Mouse (Mus musculus) lung, embryonic 14.5 days (tissue): ENCODE results near the gene Slc35d2. TPM values are rescaled to one million over a fixed set of nuclear protein-coding genes. Genes with fewer than 3 reads are reported as not detected.

Experiments used
- ATAC-seq: fragments of 200-750 bp; cut with Nextera tagmentation; 2 replicates; pipeline ENCODE4 v1.8.0; 2017; ENCODE audit warnings: mild to moderate bottlenecking, moderate TSS enrichment, moderate library complexity; ENCODE audit not compliant: insufficient read depth
- DNase-seq: peaks from one replicate; pipeline ENCODE4 v3.0.0-alpha.2; 2015
- H3K27ac ChIP-seq: fragments of 300-500 bp; sonication (generic); 2 replicates; pipeline ENCODE4 v1.5.1; 2014; ENCODE audit warnings: low read depth, mild to moderate bottlenecking, moderate library complexity
- H3K27me3 ChIP-seq: fragments of 300-500 bp; sonication (generic); 2 replicates; pipeline ENCODE4 v1.6.1; 2014; ENCODE audit warnings: low read length, control low read depth; ENCODE audit not compliant: insufficient read depth
- H3K36me3 ChIP-seq: fragments of 300-500 bp; sonication (generic); 2 replicates; pipeline ENCODE4 v1.6.1; 2014; ENCODE audit warnings: control low read depth; ENCODE audit not compliant: insufficient read depth
- H3K4me1 ChIP-seq: fragments of 300-500 bp; sonication (generic); 2 replicates; pipeline ENCODE4 v1.6.1; 2014; ENCODE audit warnings: antibody characterized with exemption, control low read depth; ENCODE audit not compliant: insufficient read depth
- H3K4me2 ChIP-seq: fragments of 300-500 bp; sonication (generic); 2 replicates; pipeline ENCODE4 v1.6.1; 2014; ENCODE audit warnings: mild to moderate bottlenecking
- H3K4me3 ChIP-seq: fragments of 300-500 bp; sonication (generic); 2 replicates; pipeline ENCODE4 v1.5.1; 2014; ENCODE audit warnings: low read depth, low read length
- H3K9ac ChIP-seq: fragments of 300-500 bp; sonication (generic); 2 replicates; pipeline ENCODE4 v1.6.1; 2014
- H3K9me3 ChIP-seq: fragments of 300-500 bp; sonication (generic); 2 replicates; pipeline ENCODE4 v1.6.1; 2016; ENCODE audit warnings: low read depth, low read length, control low read depth
- CTCF ChIP-seq: IDR thresholded peaks from 2 replicates; pipeline ENCODE4 v1.5.1; 2016; ENCODE audit warnings: antibody characterized with exemption, low read depth
- WGBS: fragments of 180-500 bp; shearing (Covaris S2); extraction: QIAGEN DNeasy Blood & Tissue Kit; methylation state at CpG from one replicate; pipeline ENCODE4 v1.1.7; 2014; 5-methylcytosine and 5-hydroxymethylcytosine counted together
- polyA plus RNA-seq: library from polyadenylated mRNA; unstranded; fragments of >200 nt; fragmentation: Nextera tagmentation; extraction: Ambion mirVana; gene quantifications from 2 replicates; pipeline ENCODE4 v1.2.1, GENCODE M21; 2014

Slc35d2 gene
- polyA plus RNA-seq, 1 experiment from 2014 or later, result 4.4 TPM

DNA sequence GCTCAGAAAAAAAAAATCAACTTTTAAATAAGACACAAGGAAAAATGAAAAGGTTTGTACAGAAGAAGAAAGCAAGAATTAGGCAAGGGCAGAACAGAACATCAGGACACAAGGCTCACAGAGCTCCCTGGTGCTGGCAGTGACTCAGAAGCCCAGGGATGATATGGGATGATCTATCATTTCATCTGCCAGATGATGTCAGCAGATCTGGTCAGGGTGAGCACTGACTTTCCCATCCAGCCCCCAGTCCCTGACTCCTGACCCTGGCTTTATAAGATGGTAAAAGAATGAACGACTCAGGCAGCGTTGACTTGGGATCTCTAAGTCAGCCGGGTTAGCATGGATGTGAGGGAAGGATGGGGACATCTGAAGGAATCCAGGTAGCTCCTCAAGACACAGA is 45.8 kb downstream of the Slc35d2 start:
- H3K27ac ChIP-seq, result 0 out of 2 replicates have a peak overlapping the region, but pooled peaks have one; percentile 95
- WGBS, result 78% methylated on average over 3 of the region's 3 CpGs
- TF ChIP-seq CTCF, result no peak

DNA sequence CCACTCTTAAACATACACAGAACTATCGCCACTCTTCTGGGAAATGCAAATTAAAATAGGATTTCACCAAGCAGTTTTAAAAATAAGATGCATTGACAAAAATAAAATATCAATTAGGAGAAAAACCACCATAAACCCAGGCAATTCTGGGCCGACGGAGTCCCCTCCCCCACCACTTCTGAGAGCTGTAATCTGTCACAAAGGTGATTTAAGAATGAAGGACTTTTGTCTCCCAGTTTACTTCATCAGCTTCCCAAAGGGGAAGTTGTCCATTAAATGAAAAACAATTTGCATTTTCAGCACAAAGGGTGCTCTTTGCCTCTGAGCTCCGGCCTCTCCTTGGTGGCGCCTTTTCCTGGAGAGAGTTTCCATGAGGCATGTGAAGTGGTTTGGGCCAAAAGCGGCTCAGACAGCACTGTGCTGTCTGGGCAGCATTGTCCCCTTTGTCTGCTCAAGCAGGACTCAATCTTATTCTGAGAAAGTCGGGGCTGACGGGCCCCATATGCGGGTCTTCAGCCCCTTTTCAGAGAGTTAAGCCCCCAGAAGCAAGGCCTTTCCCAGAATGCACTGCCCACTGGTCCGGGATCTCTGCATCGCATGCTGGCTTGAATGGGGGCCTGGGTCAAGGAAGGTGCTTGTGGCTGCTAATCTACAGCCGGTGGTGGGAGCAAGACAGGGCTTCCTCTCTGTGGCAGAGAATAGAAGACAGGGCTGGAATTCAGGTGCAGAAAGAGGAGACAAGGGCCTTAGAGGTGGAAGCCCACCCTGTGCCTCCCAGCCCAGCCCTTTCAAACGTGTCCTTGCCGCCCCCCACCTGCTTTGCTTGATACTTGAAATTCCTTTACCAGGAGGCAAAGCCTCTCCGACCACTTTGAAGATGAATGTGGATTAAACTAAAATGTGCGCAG is 47.9 kb downstream of the Slc35d2 start:
- no peaks in the 10 kb centered on the region for H3K9me3 ChIP-seq
- TF ChIP-seq CTCF, result no peak
- peak; percentile 61; the same call in 1 of the 2 replicates for ATAC-seq
- H3K27ac ChIP-seq, result peak overlapping the region; percentile 95
- DNase-seq, result peak; percentile 40
- no peak overlapping the region for H3K4me3 ChIP-seq
- no peaks in the 10 kb centered on the region for H3K36me3 ChIP-seq
- peak overlapping the region; percentile 32; the same call in 1 of the 2 replicates for H3K4me2 ChIP-seq
- H3K27me3 ChIP-seq, result no peaks in the 10 kb centered on the region
- peaks cover 6% of the 10 kb centered on the region; the same call in 1 of the 2 replicates for H3K4me1 ChIP-seq
- no peak overlapping the region for H3K9ac ChIP-seq
- WGBS, result 34% methylated on average over 16 of the region's 16 CpGs

More for the DNA sequence above, 45.8 kb downstream of the Slc35d2 start:
- Histone ChIP-seq H3K4me1 (peaks cover 6% of the 10 kb centered on the region; the same call in 1 of the 2 replicates), H3K4me3 (no peak overlapping the region), H3K9ac (no peak overlapping the region), H3K36me3 (no peaks in the 10 kb centered on the region), H3K27me3 (no peaks in the 10 kb centered on the region), H3K4me2 (no peak overlapping the region), H3K9me3 (no peaks in the 10 kb centered on the region)
- no peak for ATAC-seq
- no peak for DNase-seq

DNA sequence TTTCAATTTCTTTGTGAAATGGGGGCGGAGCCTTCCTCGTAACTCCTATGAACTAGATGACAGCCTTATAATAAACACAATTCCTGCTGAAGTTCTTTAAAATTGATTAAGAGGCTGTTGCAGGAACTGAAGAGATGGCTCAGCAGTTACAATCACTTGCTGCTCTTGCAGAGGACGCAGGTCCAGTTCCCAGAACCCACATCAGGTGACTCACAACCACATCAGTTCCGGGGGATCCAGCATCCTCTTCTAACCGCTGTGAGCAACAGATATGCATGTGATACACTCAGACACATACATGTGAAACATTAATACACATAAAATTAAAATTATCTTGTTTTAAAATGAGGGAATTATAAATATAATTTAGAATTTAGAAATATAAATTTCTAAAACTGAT is 51.6 kb downstream of the Slc35d2 start:
- H3K36me3 ChIP-seq, result no peaks in the 10 kb centered on the region
- DNase-seq, result no peak
- H3K4me1 ChIP-seq, result peaks cover 6% of the 10 kb centered on the region; the same call in 1 of the 2 replicates
- ATAC-seq, result no peak
- no peak overlapping the region for H3K4me2 ChIP-seq
- no peak overlapping the region for H3K9ac ChIP-seq
- 71% methylated on average over 5 of the region's 5 CpGs for WGBS
- no peaks in the 10 kb centered on the region for H3K9me3 ChIP-seq
- H3K27ac ChIP-seq, result no peak overlapping the region
- no peak overlapping the region for H3K4me3 ChIP-seq
- no peak for TF ChIP-seq CTCF
- H3K27me3 ChIP-seq, result no peaks in the 10 kb centered on the region

DNA sequence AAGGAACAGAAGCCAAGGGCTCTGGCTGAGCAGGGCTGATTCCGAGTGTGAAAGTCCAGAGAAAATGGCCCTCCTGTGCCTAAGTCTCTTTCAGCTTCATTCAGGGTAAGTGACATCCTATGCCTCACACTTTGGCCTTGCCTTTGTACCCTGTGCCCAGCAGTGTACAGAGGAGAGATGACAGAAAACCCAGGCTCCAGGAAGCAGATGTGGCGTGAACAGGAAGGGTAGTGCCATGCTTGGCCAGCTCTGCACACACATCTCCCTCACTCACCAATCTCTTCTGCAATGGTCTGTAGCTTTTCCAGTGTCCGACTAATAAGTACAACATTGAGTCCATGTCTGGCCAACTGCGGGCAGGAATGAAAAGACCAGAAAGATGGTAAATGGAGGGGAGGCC is 53.1 kb downstream of the Slc35d2 start:
- no peak for ATAC-seq
- no peak overlapping the region for H3K4me3 ChIP-seq
- no peak for TF ChIP-seq CTCF
- H3K4me2 ChIP-seq, result no peak overlapping the region
- no peak overlapping the region for H3K9ac ChIP-seq
- H3K9me3 ChIP-seq, result no peaks in the 10 kb centered on the region
- H3K36me3 ChIP-seq, result no peaks in the 10 kb centered on the region
- H3K4me1 ChIP-seq, result peaks cover under 1% of the 10 kb centered on the region; the same call in 1 of the 2 replicates
- no peak for DNase-seq
- H3K27me3 ChIP-seq, result no peaks in the 10 kb centered on the region
- 84% methylated on average over 4 of the region's 4 CpGs for WGBS
- no peak overlapping the region for H3K27ac ChIP-seq

DNA sequence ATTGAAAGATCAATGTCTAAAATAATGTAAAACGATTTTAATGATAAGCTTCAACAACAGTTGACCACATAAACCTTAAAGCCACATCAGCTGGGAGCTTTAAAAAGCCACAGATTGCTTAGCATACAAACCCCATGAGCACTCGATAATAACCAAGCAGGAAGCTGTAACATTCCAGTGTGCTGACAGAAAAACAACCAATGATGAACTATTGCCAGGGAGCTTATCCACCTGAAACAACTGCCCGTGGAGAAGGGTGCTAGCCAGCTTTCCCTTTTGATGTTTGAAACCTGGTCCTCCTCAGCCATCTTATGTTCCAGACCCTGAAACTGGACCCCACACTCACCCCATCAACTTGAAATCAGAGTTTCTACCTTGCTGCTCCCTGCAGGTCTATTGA is 62.5 kb downstream of the Slc35d2 start:
- ATAC-seq, result no peak
- Histone ChIP-seq H3K9me3 (no peaks in the 10 kb centered on the region), H3K4me1 (no peaks in the 10 kb centered on the region), H3K27ac (no peak overlapping the region), H3K27me3 (no peaks in the 10 kb centered on the region), H3K4me2 (no peak overlapping the region), H3K4me3 (no peak overlapping the region), H3K36me3 (no peaks in the 10 kb centered on the region), H3K9ac (no peak overlapping the region)
- WGBS, result 20% methylated on average over 3 of the region's 3 CpGs
- no peak for DNase-seq
- TF ChIP-seq CTCF, result no peak

DNA sequence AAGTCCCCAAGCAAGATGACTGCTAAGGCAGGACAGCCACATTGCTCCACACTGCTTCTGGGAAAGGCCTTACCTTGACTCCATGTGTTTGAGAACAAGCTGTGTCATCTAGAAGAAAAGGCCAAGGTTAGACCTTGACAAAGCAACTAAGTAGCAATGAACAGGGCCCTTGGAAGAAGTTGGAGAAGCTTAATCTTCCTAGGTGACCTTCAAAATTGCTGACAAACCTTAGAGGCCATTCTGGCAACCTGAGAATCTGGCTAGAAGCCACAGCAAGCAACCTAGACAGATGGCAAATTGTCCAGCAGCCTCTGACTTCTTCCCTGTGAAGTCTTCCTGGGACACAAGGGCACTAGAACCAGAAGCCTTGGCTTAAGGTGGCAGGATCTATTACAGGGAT is 64.9 kb downstream of the Slc35d2 start:
- Histone ChIP-seq H3K9ac (no peak overlapping the region), H3K4me3 (no peak overlapping the region), H3K4me2 (no peak overlapping the region), H3K27ac (no peak overlapping the region), H3K9me3 (no peaks in the 10 kb centered on the region), H3K27me3 (no peaks in the 10 kb centered on the region), H3K4me1 (no peaks in the 10 kb centered on the region), H3K36me3 (no peaks in the 10 kb centered on the region)
- ATAC-seq, result no peak
- TF ChIP-seq CTCF, result no peak
- DNase-seq, result no peak

DNA sequence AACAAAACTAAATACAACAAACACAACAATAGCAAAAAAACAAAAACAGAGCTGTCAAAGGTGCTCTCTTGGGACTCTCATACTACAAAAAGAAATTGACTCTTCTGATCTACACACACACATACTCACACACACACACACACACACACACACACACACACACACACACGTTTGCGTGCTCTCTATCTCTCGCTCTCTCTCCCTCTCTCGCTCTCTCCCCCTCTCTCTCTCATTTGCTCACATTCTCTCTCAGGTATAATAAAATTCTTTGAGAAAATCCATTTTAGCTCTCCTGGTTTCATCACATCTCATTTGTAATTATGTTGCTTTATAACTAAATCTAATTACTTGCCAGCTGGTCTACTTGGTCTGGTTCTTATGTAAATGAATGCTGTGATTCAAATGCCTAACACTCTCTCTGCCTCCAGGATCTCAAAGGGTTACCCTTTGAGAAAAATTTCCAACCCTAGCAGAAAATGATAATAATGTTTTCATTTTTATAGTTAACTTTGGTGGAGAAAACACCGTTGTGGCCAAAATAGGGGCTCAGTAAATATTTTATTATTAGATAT is 68.1 kb downstream of the Slc35d2 start:
- no peak overlapping the region for H3K4me2 ChIP-seq
- no peaks in the 10 kb centered on the region for H3K4me1 ChIP-seq
- 76% methylated on average over 5 of the region's 5 CpGs for WGBS
- no peak for DNase-seq
- no peaks in the 10 kb centered on the region for H3K9me3 ChIP-seq
- no peak for ATAC-seq
- H3K27ac ChIP-seq, result no peak overlapping the region
- no peaks in the 10 kb centered on the region for H3K27me3 ChIP-seq
- TF ChIP-seq CTCF, result no peak
- no peak overlapping the region for H3K4me3 ChIP-seq
- no peaks in the 10 kb centered on the region for H3K36me3 ChIP-seq
- H3K9ac ChIP-seq, result no peak overlapping the region
